Mouse (Mus musculus): ENCODE results near the gene Col5a3.
A peak's percentile ranks its signal among the peaks of the same experiment; 100 is the strongest.

Gene Col5a3

GRCm38 (mm10) chr9:20804266-20805158 is 10.4 kb downstream of the Col5a3 start:
- DNase-seq: peak; percentile 86

GRCm38 (mm10) chr9:20794108-20794806 is 20.6 kb downstream of the Col5a3 start:
- peak; percentile 61 for DNase-seq

- no peak for DNase-seq
Measured at GRCm38 (mm10) chr9:20790345-20790744, 24.5 kb downstream of the Col5a3 start.

GRCm38 (mm10) chr9:20789651-20790050 is 25.2 kb downstream of the Col5a3 start:
- no peak for DNase-seq

- no peak for DNase-seq
Measured at GRCm38 (mm10) chr9:20787992-20788391, 26.9 kb downstream of the Col5a3 start.

GRCm38 (mm10) chr9:20785055-20785454 is 29.8 kb downstream of the Col5a3 start:
- DNase-seq: no peak

GRCm38 (mm10) chr9:20781286-20781685 is 33.6 kb downstream of the Col5a3 start:
- DNase-seq: no peak

GRCm38 (mm10) chr9:20765274-20765673 is 49.6 kb downstream of the Col5a3 start:
- DNase-seq: no peak

- DNase-seq: no peak
Measured at GRCm38 (mm10) chr9:20763099-20763498, 51.8 kb downstream of the Col5a3 start.

GRCm38 (mm10) chr9:20762197-20762961 is 52.5 kb downstream of the Col5a3 start:
- DNase-seq: no peak

GRCm38 (mm10) chr9:20761388-20761787 is 53.5 kb downstream of the Col5a3 start:
- no peak for DNase-seq

GRCm38 (mm10) chr9:20760813-20761212 is 54.1 kb downstream of the Col5a3 start:
- peak; percentile 64 for DNase-seq

GRCm38 (mm10) chr9:20758896-20759295 is 56.0 kb downstream of the Col5a3 start:
- peak; percentile 31 for DNase-seq

GRCm38 (mm10) chr9:20758243-20758642 is 56.6 kb downstream of the Col5a3 start:
- DNase-seq: no peak

GRCm38 (mm10) chr9:20757087-20757955 is 57.5 kb downstream of the Col5a3 start:
- DNase-seq: peak; percentile 89

- no peak for DNase-seq
Measured at GRCm38 (mm10) chr9:20756081-20756700, 58.7 kb downstream of the Col5a3 start.

- DNase-seq: no peak
Measured at GRCm38 (mm10) chr9:20754335-20754734, 60.5 kb downstream of the Col5a3 start.

- DNase-seq: peak; percentile 46
Measured at GRCm38 (mm10) chr9:20751477-20752029, 63.3 kb downstream of the Col5a3 start.

- no peak for DNase-seq
Measured at GRCm38 (mm10) chr9:20749213-20749612, 65.7 kb downstream of the Col5a3 start.

- DNase-seq: no peak
Measured at GRCm38 (mm10) chr9:20748540-20748939, 66.3 kb downstream of the Col5a3 start.

GRCm38 (mm10) chr9:20747682-20748081 is 67.2 kb downstream of the Col5a3 start:
- no peak for DNase-seq
